ENCODE assay signal across 24 mouse cellular contexts in genomic region chr1:136225846-136226245, GRCm38 (mm10). TPM values are rescaled to one million over a fixed set of nuclear protein-coding genes. Genes with fewer than 3 reads are reported as not detected.
"Had no signal": no experiment of that assay in that cellular context is flagged by ENCODE, and none has a peak within 500 bp of the region (broad histone marks: within the 10 kb centered on the region; RNA-seq: fewer than 3 reads in every experiment).

No protein-coding gene starts in this region.

- DNase-seq: lung, adult 18-20 months; lung, embryonic 14.5 days; lung, postnatal 10 days; lung, postnatal 4 days; right cerebral cortex, adult 18-20 months; right cerebral cortex, postnatal 25 days; right cerebral cortex, postnatal 4 days; spleen, adult 18-20 months; thymus, adult 18-20 months; thymus, postnatal 14 days; thymus, postnatal 36 days had no signal

RNA-seq across cellular contexts. Expression of gene Inava, which starts 8.2 kb away (rescaled TPM):
- total RNA-seq: megakaryocyte, adult 5-6 weeks; megakaryocyte-erythroid progenitor cell, adult 5-6 weeks had no signal

RNA-seq across cellular contexts. Expression of gene Mroh3, which starts 13.2 kb away (rescaled TPM):
- total RNA-seq: megakaryocyte, adult 5-6 weeks; megakaryocyte-erythroid progenitor cell, adult 5-6 weeks had no signal
- polyA plus RNA-seq: liver, embryonic 16.5 days; lung, embryonic 14.5 days; lung, embryonic 16.5 days; midbrain, embryonic 10.5 days; midbrain, embryonic 16.5 days; neural tube, embryonic 11.5 days; neural tube, embryonic 13.5 days; neural tube, embryonic 15.5 days had no signal

RNA-seq across cellular contexts. Expression of gene Gpr25, which starts 34.8 kb away (rescaled TPM):
- total RNA-seq: megakaryocyte, adult 5-6 weeks; megakaryocyte-erythroid progenitor cell, adult 5-6 weeks had no signal
- polyA plus RNA-seq: liver, embryonic 16.5 days; lung, embryonic 14.5 days; lung, embryonic 16.5 days; midbrain, embryonic 10.5 days; midbrain, embryonic 12.5 days; midbrain, embryonic 14.5 days; neural tube, embryonic 11.5 days; stomach, embryonic 14.5 days; stomach, embryonic 16.5 days had no signal
